Mouse (Mus musculus) embryonic facial prominence, embryonic 13.5 days (tissue): Measurements from ENCODE around the gene Tead2. TPM values are rescaled to one million over a fixed set of nuclear protein-coding genes. Genes with fewer than 3 reads are reported as not detected.

Experiments used
- ATAC-seq: fragments of 200-750 bp; cut with Nextera tagmentation; 2 replicates; pipeline ENCODE4 v1.8.0; 2017; ENCODE audit warnings: low read depth; ENCODE audit not compliant: insufficient number of reproducible peaks, insufficient read depth, low FRiP score, low TSS enrichment
- H3K27ac ChIP-seq: fragments of 300-500 bp; sonication (generic); 2 replicates; pipeline ENCODE4 v1.5.1; 2015; ENCODE audit warnings: moderate library complexity, mild to moderate bottlenecking, inconsistent platforms
- H3K27me3 ChIP-seq: fragments of 300-500 bp; sonication (generic); 2 replicates; pipeline ENCODE4 v1.6.1; 2015; ENCODE audit warnings: mild to moderate bottlenecking, inconsistent platforms
- H3K36me3 ChIP-seq: fragments of 300-500 bp; sonication (generic); 2 replicates; pipeline ENCODE4 v1.6.1; 2015; ENCODE audit warnings: mild to moderate bottlenecking, inconsistent platforms
- H3K4me1 ChIP-seq: fragments of 300-500 bp; sonication (generic); 2 replicates; pipeline ENCODE4 v1.6.1; 2015; ENCODE audit warnings: inconsistent platforms
- H3K4me2 ChIP-seq: fragments of 300-500 bp; sonication (generic); 2 replicates; pipeline ENCODE4 v1.6.1; 2015; ENCODE audit warnings: moderate library complexity, mild to moderate bottlenecking, inconsistent platforms
- H3K4me3 ChIP-seq: fragments of 300-500 bp; sonication (generic); 2 replicates; pipeline ENCODE4 v1.5.1; 2015; ENCODE audit warnings: mild to moderate bottlenecking, inconsistent platforms
- H3K9ac ChIP-seq: fragments of 300-500 bp; sonication (generic); 2 replicates; pipeline ENCODE4 v1.6.1; 2015; ENCODE audit warnings: mild to moderate bottlenecking, inconsistent platforms
- H3K9me3 ChIP-seq: fragments of 300-500 bp; sonication (generic); 2 replicates; pipeline ENCODE4 v1.6.1; 2016; ENCODE audit warnings: inconsistent platforms
- WGBS: fragments of 180-500 bp; shearing (Covaris S2); methylation state at CpG from one replicate; pipeline ENCODE4 v1.1.7; 2015; ENCODE audit warnings: mixed read lengths; 5-methylcytosine and 5-hydroxymethylcytosine counted together
- polyA plus RNA-seq: library from polyadenylated mRNA; unstranded; fragments of >200 nt; fragmentation: Nextera tagmentation; extraction: Ambion mirVana; gene quantifications from 2 replicates; pipeline ENCODE4 v1.2.1, GENCODE M21; 2015

The Tead2 gene
- polyA plus RNA-seq, 1 experiment from 2014 or later, result 221 TPM

DNA sequence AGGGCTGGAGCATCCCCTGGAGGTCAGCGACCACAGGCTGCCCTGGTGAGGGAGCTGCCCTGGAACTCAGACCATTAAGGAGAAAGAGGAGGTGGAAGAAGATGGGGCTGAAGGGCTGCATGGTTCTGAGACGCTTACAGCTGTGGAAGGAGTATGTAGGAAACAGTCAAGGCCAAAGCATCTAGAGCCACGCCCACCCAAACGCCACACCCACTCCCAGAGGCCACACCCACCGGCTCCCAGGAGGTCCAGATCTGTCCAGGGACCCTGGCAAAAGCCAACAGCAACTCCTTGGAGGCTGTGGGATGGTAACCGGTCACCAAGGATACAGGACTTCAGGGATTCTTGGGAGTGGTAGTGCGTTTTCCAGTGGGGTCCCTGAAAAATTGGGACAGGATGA lies 37.0 kb upstream of the Tead2 start:
- no peak overlapping the region for H3K27ac ChIP-seq
- peak overlapping the region; percentile 3; the same call in 1 of the 2 replicates for H3K4me3 ChIP-seq
- H3K9me3 ChIP-seq, result no peaks in the 10 kb centered on the region
- peaks cover 99% of the 10 kb centered on the region for H3K27me3 ChIP-seq
- 24% methylated on average over 7 of the region's 7 CpGs for whole genome bisulfite sequencing
- no peaks in the 10 kb centered on the region for H3K36me3 ChIP-seq
- H3K9ac ChIP-seq, result no peak overlapping the region
- H3K4me2 ChIP-seq, result no peak overlapping the region
- peaks cover 31% of the 10 kb centered on the region for H3K4me1 ChIP-seq
- ATAC-seq, result no peak

DNA sequence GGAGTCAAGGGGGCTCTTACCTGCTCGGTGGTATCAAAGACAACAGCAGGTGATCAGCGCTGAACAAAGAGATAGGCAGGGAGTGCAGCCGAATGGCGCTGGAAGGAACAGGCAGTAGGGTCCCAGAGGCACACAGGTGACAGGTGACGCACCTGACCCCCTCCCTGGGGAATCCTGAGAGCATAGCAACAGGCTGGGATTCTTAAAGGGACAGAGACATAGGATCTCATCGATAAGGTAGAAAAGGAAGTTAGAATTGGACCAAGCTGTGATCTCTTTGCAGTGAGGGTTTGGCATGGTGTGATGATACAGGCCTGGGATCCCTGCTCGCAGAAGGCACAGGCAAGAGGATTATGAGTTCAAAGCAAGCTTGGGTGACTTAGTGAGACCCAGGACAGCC lies 36.1 kb upstream of the Tead2 start, which contains the start of gene Gfy:
TSS of gene Gfy (minus strand) at position 101 of the 400 bp plus-strand sequence.
- ATAC-seq, result no peak

DNA sequence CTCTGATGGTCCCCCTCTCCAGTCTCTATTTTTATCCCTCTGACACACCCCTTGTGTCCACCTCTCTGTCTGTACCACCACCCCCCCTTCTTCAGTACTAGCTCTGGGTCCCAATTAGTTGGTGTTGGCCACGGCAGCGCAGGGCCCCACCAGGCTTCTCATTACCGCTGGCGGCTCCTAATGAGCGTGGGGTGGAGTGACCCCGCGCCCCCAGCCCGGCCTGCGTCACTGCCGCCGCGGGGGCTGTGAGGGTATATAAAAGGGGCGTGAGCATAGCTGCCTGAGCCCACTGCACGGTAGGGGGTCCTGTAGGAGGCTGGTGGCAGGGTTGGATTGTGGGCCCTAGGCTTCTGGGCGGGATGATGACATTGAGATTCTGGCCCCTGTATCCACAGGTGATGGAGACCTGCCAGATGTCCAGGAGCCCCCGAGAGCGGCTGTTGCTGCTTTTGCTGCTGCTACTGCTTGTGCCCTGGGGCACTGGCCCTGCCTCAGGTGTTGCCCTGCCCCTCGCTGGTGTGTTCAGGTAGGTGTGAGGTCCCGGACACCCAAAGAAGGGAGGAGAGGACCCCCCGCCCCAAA lies 34.6 kb upstream of the Tead2 start, which contains the start of gene Pth2:
TSS of gene Pth2 (plus strand) at position 100 of the 582 bp plus-strand sequence.
- H3K4me2 ChIP-seq, result 0 out of 2 replicates have a peak within 1 kb of the TSS, but pooled peaks have one; percentile 16

More for the DNA sequence above, 36.1 kb upstream of the Tead2 start, which contains the start of gene Gfy:
- H3K9me3 ChIP-seq, result no peaks in the 10 kb centered on the region
- no peak within 1 kb of the TSS for H3K9ac ChIP-seq
- peaks cover 30% of the 10 kb centered on the region for H3K4me1 ChIP-seq
- H3K4me2 ChIP-seq, result no peak within 1 kb of the TSS
- peak within 1 kb of the TSS; percentile 3; the same call in 1 of the 2 replicates for H3K4me3 ChIP-seq
- H3K36me3 ChIP-seq, result no peaks in the 10 kb centered on the region
- WGBS, result 22% methylated on average over 7 of the region's 7 CpGs
- no peak within 1 kb of the TSS for H3K27ac ChIP-seq
- peaks cover 100% of the 10 kb centered on the region for H3K27me3 ChIP-seq

GRCm38 (mm10) chr7:45181540-45181939 lies 34.0 kb upstream of the Tead2 start:
- Histone ChIP-seq H3K4me3 (0 out of 2 replicates have a peak overlapping the region, but pooled peaks have one; percentile 13), H3K4me1 (peaks cover 14% of the 10 kb centered on the region), H3K4me2 (0 out of 2 replicates have a peak overlapping the region, but pooled peaks have one; percentile 16), H3K36me3 (no peaks in the 10 kb centered on the region), H3K27me3 (peaks cover 99% of the 10 kb centered on the region), H3K27ac (no peak overlapping the region), H3K9me3 (no peaks in the 10 kb centered on the region), H3K9ac (no peak overlapping the region)
- ATAC-seq, result no peak
- WGBS, result 6% methylated on average over 35 of the region's 35 CpGs

More for the DNA sequence above, 34.6 kb upstream of the Tead2 start, which contains the start of gene Pth2:
- no peak within 1 kb of the TSS for H3K9ac ChIP-seq
- peaks cover 100% of the 10 kb centered on the region for H3K27me3 ChIP-seq
- H3K4me3 ChIP-seq, result 0 out of 2 replicates have a peak within 1 kb of the TSS, but pooled peaks have one; percentile 13
- no peaks in the 10 kb centered on the region for H3K9me3 ChIP-seq
- no peak for ATAC-seq
- H3K4me1 ChIP-seq, result peaks cover 20% of the 10 kb centered on the region
- H3K36me3 ChIP-seq, result no peaks in the 10 kb centered on the region
- 13% methylated on average over 20 of the region's 20 CpGs for WGBS
- H3K27ac ChIP-seq, result no peak within 1 kb of the TSS

DNA sequence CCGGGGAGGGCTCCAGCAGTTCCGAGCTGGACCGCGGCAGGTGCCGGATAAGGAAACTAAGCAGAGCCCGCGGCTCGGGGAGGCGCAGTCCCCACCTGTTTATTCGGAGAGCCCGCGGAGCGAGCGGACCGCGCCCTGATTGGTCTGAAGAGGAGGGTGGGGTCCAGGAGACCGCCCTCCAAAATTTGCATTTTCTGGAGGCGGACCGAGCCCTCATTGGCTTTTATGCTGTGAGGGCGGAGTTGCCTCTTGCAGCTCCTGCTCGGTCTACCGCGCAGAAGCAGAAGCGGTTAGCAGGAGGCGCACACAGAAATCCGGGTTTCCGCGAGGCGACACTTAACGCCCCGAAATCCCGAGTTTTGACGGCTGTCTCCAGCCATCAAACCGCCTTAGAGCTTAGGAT lies 33.4 kb upstream of the Tead2 start:
- Histone ChIP-seq H3K36me3 (no peaks in the 10 kb centered on the region), H3K4me1 (peaks cover 10% of the 10 kb centered on the region; the same call in 1 of the 2 replicates), H3K4me3 (peak overlapping the region; percentile 36), H3K9me3 (no peaks in the 10 kb centered on the region), H3K27ac (no peak overlapping the region), H3K4me2 (peak overlapping the region; percentile 61), H3K9ac (peak overlapping the region; percentile 58), H3K27me3 (peaks cover 99% of the 10 kb centered on the region)
- ATAC-seq, result peak; percentile 73
- under 1% methylated on average over 34 of the region's 34 CpGs for WGBS

- Histone ChIP-seq H3K9ac (peak overlapping the region; percentile 58), H3K4me3 (peak overlapping the region; percentile 36), H3K4me2 (peak overlapping the region; percentile 61), H3K36me3 (no peaks in the 10 kb centered on the region), H3K9me3 (no peaks in the 10 kb centered on the region), H3K27me3 (peaks cover 95% of the 10 kb centered on the region), H3K27ac (no peak overlapping the region), H3K4me1 (peaks cover 10% of the 10 kb centered on the region; the same call in 1 of the 2 replicates)
- ATAC-seq, result no peak
- 19% methylated on average over 11 of the region's 11 CpGs for WGBS
Observed at GRCm38 (mm10) chr7:45182606-45183005, 32.9 kb upstream of the Tead2 start.

- ATAC-seq, result no peak
- 63% methylated on average over 7 of the region's 7 CpGs for WGBS
- H3K4me1 ChIP-seq, result peaks cover 10% of the 10 kb centered on the region; the same call in 1 of the 2 replicates
- H3K4me3 ChIP-seq, result no peak overlapping the region
- H3K27me3 ChIP-seq, result peaks cover 93% of the 10 kb centered on the region
- H3K9me3 ChIP-seq, result no peaks in the 10 kb centered on the region
- no peaks in the 10 kb centered on the region for H3K36me3 ChIP-seq
- H3K9ac ChIP-seq, result no peak overlapping the region
- no peak overlapping the region for H3K27ac ChIP-seq
- no peak overlapping the region for H3K4me2 ChIP-seq
Observed at GRCm38 (mm10) chr7:45183672-45184071, 31.9 kb upstream of the Tead2 start.

- H3K9me3 ChIP-seq, result no peaks in the 10 kb centered on the region
- peaks cover 87% of the 10 kb centered on the region for H3K27me3 ChIP-seq
- no peak overlapping the region for H3K27ac ChIP-seq
- H3K9ac ChIP-seq, result peak overlapping the region; percentile 36; the same call in 1 of the 2 replicates
- H3K36me3 ChIP-seq, result no peaks in the 10 kb centered on the region
- H3K4me3 ChIP-seq, result no peak overlapping the region
- H3K4me1 ChIP-seq, result peaks cover 10% of the 10 kb centered on the region; the same call in 1 of the 2 replicates
- WGBS, result 57% methylated on average over 7 of the region's 7 CpGs
- H3K4me2 ChIP-seq, result no peak overlapping the region
- no peak for ATAC-seq
Observed at GRCm38 (mm10) chr7:45185921-45186320, 29.6 kb upstream of the Tead2 start.

DNA sequence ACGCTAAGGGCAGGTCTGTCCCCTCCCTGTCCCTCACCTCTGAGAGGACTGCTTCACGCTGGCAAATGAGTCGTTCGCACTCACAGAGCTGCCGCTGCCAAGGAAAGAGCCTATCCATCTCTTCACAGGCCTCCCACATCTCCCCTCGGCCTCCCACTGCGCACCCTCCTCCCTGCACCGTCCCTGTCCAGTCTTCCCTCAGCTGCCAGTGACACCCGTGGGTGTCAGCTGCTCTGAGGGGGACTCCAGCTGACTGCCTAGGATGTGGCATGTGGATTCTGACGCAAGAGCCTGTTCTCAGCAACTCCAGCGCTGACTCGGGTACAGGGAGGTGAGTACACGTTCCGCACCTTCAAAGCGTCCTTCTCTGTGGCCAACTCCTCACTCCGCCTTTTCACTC lies 26.0 kb upstream of the Tead2 start:
- no peak overlapping the region for H3K4me3 ChIP-seq
- no peak overlapping the region for H3K9ac ChIP-seq
- H3K4me1 ChIP-seq, result peaks cover 9% of the 10 kb centered on the region; the same call in 1 of the 2 replicates
- no peak overlapping the region for H3K27ac ChIP-seq
- H3K36me3 ChIP-seq, result no peaks in the 10 kb centered on the region
- no peak overlapping the region for H3K4me2 ChIP-seq
- H3K9me3 ChIP-seq, result no peaks in the 10 kb centered on the region
- 63% methylated on average over 16 of the region's 16 CpGs for WGBS
- H3K27me3 ChIP-seq, result peaks cover 60% of the 10 kb centered on the region
- no peak for ATAC-seq

GRCm38 (mm10) chr7:45190186-45190585 lies 25.4 kb upstream of the Tead2 start:
- peaks cover 9% of the 10 kb centered on the region; the same call in 1 of the 2 replicates for H3K4me1 ChIP-seq
- no peaks in the 10 kb centered on the region for H3K9me3 ChIP-seq
- H3K9ac ChIP-seq, result no peak overlapping the region
- H3K4me2 ChIP-seq, result no peak overlapping the region
- no peak for ATAC-seq
- WGBS, result 89% methylated on average over 6 of the region's 6 CpGs
- no peak overlapping the region for H3K27ac ChIP-seq
- peaks cover 55% of the 10 kb centered on the region for H3K27me3 ChIP-seq
- no peaks in the 10 kb centered on the region for H3K36me3 ChIP-seq
- H3K4me3 ChIP-seq, result no peak overlapping the region

GRCm38 (mm10) chr7:45191161-45191560 lies 24.4 kb upstream of the Tead2 start:
- Histone ChIP-seq H3K27me3 (peaks cover 45% of the 10 kb centered on the region), H3K36me3 (no peaks in the 10 kb centered on the region), H3K4me1 (peaks cover 9% of the 10 kb centered on the region; the same call in 1 of the 2 replicates), H3K4me2 (no peak overlapping the region), H3K27ac (no peak overlapping the region), H3K9me3 (no peaks in the 10 kb centered on the region), H3K9ac (no peak overlapping the region), H3K4me3 (no peak overlapping the region)
- no peak for ATAC-seq
- WGBS, result 65% methylated on average over 2 of the region's 2 CpGs
